Mouse (Mus musculus) heart, postnatal 14 days (tissue): ENCODE measurements at regions not wholly inside any gene's neighbourhood (a gene's known extent, or its start where the extent isn't known, plus 50 kb on each side); places are given as distances from the start of the nearest gene placed in this dataset.

ENCODE experiments used
- DNase-seq, 2 experiments: peaks; one replicate each; pipeline ENCODE4 v3.0.0; 2021 to 2022
- intact Hi-C: fragments of 180-260 bp; cut with DNase I; formaldehyde crosslinking; loops from one replicate; pipeline ENCODE4 v1.15.1; 2025

GRCm38 (mm10) chr15:94219907-94220306 lies 245.3 kb downstream of the Adamts20 start:
- intact Hi-C loops, result loop anchor here (10.0 kb wide), 2 partner anchors 395 to 775 kb away; no protein-coding TSS in a partner anchor
- peak in 1 of 2 experiments; percentile 26 for DNase-seq

DNA sequence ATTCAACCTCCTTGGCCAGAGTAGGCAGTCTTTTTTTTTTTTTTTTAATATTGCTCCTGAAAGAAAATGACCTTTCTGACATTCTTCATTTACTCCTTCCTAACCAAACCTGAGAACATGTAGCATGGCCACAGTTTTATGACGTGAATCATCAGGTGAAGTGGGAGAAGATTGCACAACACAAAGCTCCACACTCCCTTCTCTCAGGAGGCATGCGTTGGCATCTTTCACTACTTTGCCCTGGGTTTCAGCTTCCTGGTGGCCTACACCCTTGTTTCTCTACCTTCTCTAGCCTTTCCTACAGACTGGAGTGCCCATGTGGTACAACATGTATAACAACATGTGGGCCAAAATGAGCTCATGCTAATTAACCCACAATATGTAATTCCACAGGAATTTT lies 248.5 kb downstream of the Adamts20 start:
- no peak for DNase-seq
- intact Hi-C loops, result loop anchor here (10.0 kb wide), 2 partner anchors 392 to 772 kb away; no protein-coding TSS in a partner anchor

DNA sequence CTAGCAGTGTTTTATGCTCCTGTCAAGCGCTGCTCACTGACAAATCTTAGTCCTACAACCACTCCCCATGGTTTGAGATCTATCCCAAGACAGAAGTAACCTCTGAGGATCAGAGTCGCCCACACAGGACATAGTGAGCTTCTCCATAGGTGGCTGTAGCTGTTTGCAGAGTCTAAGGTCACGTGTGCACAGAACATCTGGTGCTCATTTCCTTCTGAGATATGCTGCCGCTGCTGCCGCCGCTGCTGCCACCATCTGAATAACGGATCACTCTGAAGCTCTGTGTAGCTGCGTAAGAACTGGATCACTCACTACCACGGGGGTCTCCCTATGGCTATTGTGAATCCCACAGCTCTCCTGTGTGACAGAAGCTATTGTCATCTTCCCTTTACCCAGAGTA lies 250.8 kb downstream of the Adamts20 start:
- intact Hi-C loops, result loop anchor here (5.0 to 10.0 kb wide), 4 partner anchors 390 to 952 kb away; no protein-coding TSS in a partner anchor
- peak in 1 of 2 experiments; percentile 11 for DNase-seq

DNA sequence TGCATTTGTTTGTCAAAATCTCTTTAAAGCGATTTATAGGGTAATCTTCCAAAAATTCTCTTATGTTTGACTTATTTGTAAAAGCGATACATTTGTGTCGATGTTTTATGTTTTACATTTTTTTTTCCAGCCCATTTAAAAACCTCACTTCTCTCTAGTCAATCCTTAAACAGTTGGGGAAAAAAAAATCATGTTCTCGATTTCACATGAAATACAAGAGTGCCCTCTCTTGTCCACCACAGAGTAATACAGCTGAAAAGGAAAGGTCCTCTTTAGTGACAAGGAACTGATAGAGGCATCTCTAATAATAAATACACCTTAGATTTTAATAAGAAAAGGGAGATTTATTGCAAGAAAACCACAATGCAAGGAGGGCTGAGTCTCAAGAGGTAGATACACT lies 251.8 kb downstream of the Adamts20 start:
- no peak for DNase-seq
- intact Hi-C loops, result loop anchor here (2.0 to 10.0 kb wide), 5 partner anchors 389 to 951 kb away; no protein-coding TSS in a partner anchor

- no peak for DNase-seq
- intact Hi-C loops, result no loop called here
Measured at GRCm38 (mm10) chr15:94208476-94208875, 256.7 kb downstream of the Adamts20 start.

GRCm38 (mm10) chr15:94206454-94206853 lies 258.8 kb downstream of the Adamts20 start:
- no peak for DNase-seq
- intact Hi-C loops, result no loop called here

GRCm38 (mm10) chr15:94205309-94205893 lies 259.8 kb downstream of the Adamts20 start:
- DNase-seq, result no peak
- intact Hi-C loops, result no loop called here

DNA sequence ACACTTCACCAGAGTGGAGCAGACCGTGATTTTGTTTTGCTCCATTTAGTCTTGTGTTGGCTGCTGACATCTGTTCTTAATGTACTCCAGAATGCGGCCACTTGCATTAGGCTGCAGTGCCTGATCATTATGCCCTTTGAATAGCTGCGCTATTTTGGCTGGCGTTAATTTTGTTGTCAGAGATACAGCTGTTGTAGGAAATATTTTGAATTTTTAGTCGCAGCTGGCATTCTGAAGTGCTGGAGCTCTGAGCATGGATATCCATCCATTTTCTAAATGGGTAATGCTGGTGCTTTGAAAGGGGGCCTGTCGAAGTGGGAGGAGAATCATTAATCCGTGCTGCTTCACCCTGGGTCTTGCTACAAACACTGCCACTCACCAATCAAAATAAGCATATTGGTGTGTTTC lies 275.1 kb downstream of the Adamts20 start:
- DNase-seq, result no peak
- intact Hi-C loops, result no loop called here

GRCm38 (mm10) chr15:94187588-94187987 lies 277.6 kb downstream of the Adamts20 start:
- intact Hi-C loops, result no loop called here
- no peak for DNase-seq

DNA sequence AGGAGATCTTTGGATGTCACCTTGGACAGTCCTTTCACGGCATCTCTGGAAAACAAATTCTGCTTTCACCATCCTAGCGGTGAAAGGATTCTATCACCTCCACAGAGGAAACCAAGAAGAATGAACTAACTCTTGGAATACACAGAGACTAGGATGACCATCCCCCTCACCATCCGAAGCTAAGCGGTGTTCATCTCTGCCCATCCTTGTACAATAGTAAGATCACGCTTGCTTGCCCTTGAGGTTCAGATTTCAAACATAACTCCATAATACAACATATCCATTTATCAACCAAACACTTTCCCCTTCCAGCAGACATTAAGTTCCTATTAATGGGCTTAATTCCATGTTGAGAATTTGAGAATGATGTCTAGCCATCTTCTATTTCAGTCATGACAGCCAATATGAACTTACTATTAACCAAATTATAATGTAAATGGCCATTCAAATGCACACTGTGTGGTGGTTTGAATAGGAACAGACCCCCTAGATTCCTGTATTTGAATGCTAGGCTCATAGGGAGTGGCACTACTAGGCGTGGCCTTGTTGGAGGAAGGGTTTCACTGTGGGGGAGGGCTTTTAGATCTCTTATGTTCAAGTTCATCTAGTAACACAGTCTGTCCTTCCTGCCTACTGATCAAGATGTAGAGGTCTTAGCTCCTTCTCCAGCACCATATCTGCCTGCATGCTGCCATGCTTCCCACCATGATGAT lies 281.4 kb downstream of the Adamts20 start:
- DNase-seq, result no peak
- intact Hi-C loops, result no loop called here

- intact Hi-C loops, result no loop called here
- no peak for DNase-seq
Measured at GRCm38 (mm10) chr15:94174083-94174482, 291.1 kb downstream of the Adamts20 start.

DNA sequence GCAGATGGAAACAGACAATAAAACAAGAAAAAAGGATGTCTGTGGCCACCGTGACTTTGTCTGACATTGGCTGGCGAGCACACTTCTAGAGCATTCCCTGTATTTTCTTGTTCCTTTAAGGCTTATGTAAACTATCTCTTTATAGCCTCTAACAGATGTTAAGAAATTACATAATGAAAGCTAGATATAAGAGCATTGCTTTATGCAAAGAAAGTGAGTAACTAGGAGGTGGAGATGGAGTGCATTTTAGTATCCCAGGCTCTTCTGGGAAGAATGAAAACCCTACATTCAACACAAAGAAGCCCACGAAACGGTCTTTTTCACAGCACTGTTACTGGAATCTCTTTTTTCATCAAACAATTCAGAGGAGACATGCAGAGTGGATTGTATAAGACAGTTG lies 304.4 kb downstream of the Adamts20 start:
- intact Hi-C loops, result no loop called here
- no peak for DNase-seq

- DNase-seq, result peak; percentile 2 to 25
- intact Hi-C loops, result no loop called here
Measured at GRCm38 (mm10) chr15:94139534-94139958, 325.7 kb downstream of the Adamts20 start.

- no peak for DNase-seq
- intact Hi-C loops, result no loop called here
Measured at GRCm38 (mm10) chr15:94137159-94137952, 327.9 kb downstream of the Adamts20 start.

DNA sequence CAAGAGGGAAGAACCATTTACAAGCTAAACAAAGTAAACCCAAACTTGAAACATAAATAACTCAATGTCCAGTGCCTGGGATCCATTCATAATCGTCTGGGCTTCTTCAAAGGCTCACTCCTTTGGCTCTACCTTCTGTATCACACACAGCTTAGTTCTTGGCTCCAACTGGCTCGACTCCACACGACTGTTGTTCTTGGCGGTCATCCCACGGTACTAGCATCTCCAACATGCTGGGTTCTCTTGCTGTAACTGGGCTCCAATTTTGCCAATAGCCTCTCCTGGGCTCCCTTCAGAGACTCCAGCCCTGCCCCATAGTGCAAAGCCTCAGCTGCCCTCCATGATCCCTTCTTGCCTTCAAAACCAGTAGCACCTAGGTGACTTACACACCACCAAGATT lies 352.4 kb downstream of the Adamts20 start:
- peak in 1 of 2 experiments; percentile 9 for DNase-seq
- intact Hi-C loops, result no loop called here

GRCm38 (mm10) chr15:94107186-94107716 lies 358.0 kb downstream of the Adamts20 start:
- DNase-seq, result peak; percentile 19 to 24
- intact Hi-C loops, result no loop called here

- DNase-seq, result no peak
- intact Hi-C loops, result no loop called here
Measured at GRCm38 (mm10) chr15:94090644-94091043, 374.6 kb downstream of the Adamts20 start.

- intact Hi-C loops, result no loop called here
Measured at GRCm38 (mm10) chr15:94089856-94090255, 375.4 kb downstream of the Adamts20 start.

GRCm38 (mm10) chr15:94082369-94082768 lies 382.8 kb downstream of the Adamts20 start:
- no peak for DNase-seq
- intact Hi-C loops, result no loop called here

More at GRCm38 (mm10) chr15:94089856-94090255, 375.4 kb downstream of the Adamts20 start:
- no peak for DNase-seq

DNA sequence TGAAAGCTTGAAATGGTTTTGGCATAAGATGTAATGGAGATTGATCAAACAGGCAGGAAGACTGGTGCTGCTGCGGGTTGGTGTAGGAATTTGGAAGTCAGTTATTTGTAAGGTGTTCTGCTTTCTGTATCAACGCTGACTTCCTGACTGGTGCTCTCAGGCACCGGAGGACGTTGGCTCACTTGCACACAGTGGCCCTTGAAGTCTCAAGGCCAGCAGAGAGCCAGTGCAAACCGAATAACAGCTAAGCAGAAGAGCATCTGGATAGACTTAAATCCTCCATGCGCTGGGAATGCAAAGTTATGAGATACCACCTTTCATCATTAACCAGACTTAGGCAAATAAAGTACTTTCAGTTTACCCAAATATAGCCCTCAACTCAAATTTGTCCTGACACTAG lies 388.2 kb downstream of the Adamts20 start:
- no peak for DNase-seq

More for the DNA sequence above, 388.2 kb downstream of the Adamts20 start:
- intact Hi-C loops, result no loop called here
